Mouse (Mus musculus) MEL (cell line): ENCODE data around the gene Papss2. TPM values are rescaled to one million over a fixed set of nuclear protein-coding genes. Genes with fewer than 3 reads are reported as not detected.

ENCODE experiments used
- DNase-seq: peaks from one replicate; pipeline ENCODE4 v3.0.0; 2011; ENCODE audit warnings: low read depth, low spot score
- H3K27ac ChIP-seq: 2 replicates; pipeline ENCODE4 v1.5.1; 2012; ENCODE audit warnings: low read depth, mild to moderate bottlenecking, control low read depth, low read length, moderate library complexity; ENCODE audit not compliant: control insufficient read depth
- H3K27me3 ChIP-seq, 2 experiments: fragments of 150-350 bp in 1 of 2; sonication (generic) in 1 of 2; 2 replicates each; pipeline ENCODE4 v1.6.1; 2012; ENCODE audit warnings: low read length in 2 of 2, mild to moderate bottlenecking in 2 of 2, improper control_type of control experiment in 1 of 2, moderate library complexity in 1 of 2; ENCODE audit not compliant: insufficient read depth in 2 of 2, control insufficient read depth in 1 of 2
- H3K36me3 ChIP-seq, 2 experiments: 2 replicates each; pipeline ENCODE4 v1.6.1; 2012 to 2014; ENCODE audit warnings: low read length in 2 of 2, improper control_type of control experiment in 1 of 2, inconsistent platforms in 1 of 2, mild to moderate bottlenecking in 1 of 2; ENCODE audit not compliant: insufficient read depth in 2 of 2, control insufficient read depth in 1 of 2
- H3K4me1 ChIP-seq, 2 experiments: fragments of 150-350 bp in 1 of 2; sonication (generic) in 1 of 2; 2 replicates each; pipeline ENCODE4 v1.6.1; 2012; ENCODE audit warnings: low read length in 2 of 2, improper control_type of control experiment in 1 of 2, mild to moderate bottlenecking in 1 of 2; ENCODE audit not compliant: insufficient read depth in 2 of 2, control insufficient read depth in 1 of 2
- H3K4me3 ChIP-seq, 2 experiments: fragments of 150-350 bp in 1 of 2; sonication (generic) in 1 of 2; 2 replicates each; pipeline ENCODE4 v1.5.1; 2012; ENCODE audit warnings: low read depth in 2 of 2, low read length in 2 of 2, mild to moderate bottlenecking in 2 of 2, moderate library complexity in 2 of 2, control low read depth in 1 of 2, improper control_type of control experiment in 1 of 2; ENCODE audit not compliant: control insufficient read depth in 1 of 2, insufficient read depth in 1 of 2
- H3K79me2 ChIP-seq: 2 replicates; pipeline ENCODE4 v1.6.1; 2012; ENCODE audit warnings: mild to moderate bottlenecking, low read length, moderate library complexity; ENCODE audit not compliant: control insufficient read depth, poor library complexity, insufficient read depth
- H3K9ac ChIP-seq: 2 replicates; pipeline ENCODE4 v1.6.1; 2012; ENCODE audit warnings: low read depth, mild to moderate bottlenecking, control low read depth, low read length, moderate library complexity; ENCODE audit not compliant: control insufficient read depth, poor library complexity, severe bottlenecking
- H3K9me3 ChIP-seq: fragments of 150-350 bp; sonication (generic); replicated peaks from 2 replicates; pipeline ENCODE4 v1.6.1; 2012; ENCODE audit warnings: mild to moderate bottlenecking, low read length, improper control_type of control experiment, moderate library complexity; ENCODE audit not compliant: insufficient read depth
- BHLHE40 ChIP-seq: IDR thresholded peaks from 2 replicates; pipeline ENCODE4 v1.6.1; 2012; ENCODE audit warnings: low read depth, mild to moderate bottlenecking, inconsistent platforms, low read length, improper control_type of control experiment, borderline replicate concordance
- CHD1 ChIP-seq: IDR thresholded peaks from 2 replicates; pipeline ENCODE4 v1.6.1; 2012; ENCODE audit warnings: low read depth, mild to moderate bottlenecking, inconsistent platforms, low read length, improper control_type of control experiment
- CHD2 ChIP-seq: IDR thresholded peaks from 2 replicates; pipeline ENCODE4 v1.6.1; 2011; ENCODE audit warnings: low read length, improper control_type of control experiment
- CTCF ChIP-seq, 3 experiments: IDR thresholded peaks in 2 of 3; conservative IDR thresholded peaks in 1 of 3; 2 replicates each; pipeline ENCODE4 v1.5.1; 2011 to 2012; ENCODE audit warnings: low read length in 3 of 3, low read depth in 2 of 3, mild to moderate bottlenecking in 2 of 3, improper control_type of control experiment in 1 of 3, inconsistent platforms in 1 of 3, mixed read lengths in 1 of 3, moderate library complexity in 1 of 3; ENCODE audit not compliant: control insufficient read depth in 1 of 3, insufficient read depth in 1 of 3, poor library complexity in 1 of 3, severe bottlenecking in 1 of 3
- E2F4 ChIP-seq: IDR thresholded peaks from 2 replicates; pipeline ENCODE4 v1.6.1; 2011; ENCODE audit warnings: low read depth, low read length, improper control_type of control experiment, borderline replicate concordance
- GATA1 ChIP-seq: IDR thresholded peaks from 2 replicates; pipeline ENCODE4 v1.6.1; 2011; ENCODE audit warnings: low read depth, low read length, improper control_type of control experiment
- HCFC1 ChIP-seq: IDR thresholded peaks from 2 replicates; pipeline ENCODE4 v1.6.1; 2012; ENCODE audit warnings: low read depth, mild to moderate bottlenecking, inconsistent platforms, low read length, improper control_type of control experiment, moderate library complexity
- JUND ChIP-seq: IDR thresholded peaks from 2 replicates; pipeline ENCODE4 v1.6.1; 2011; ENCODE audit warnings: low read depth, mild to moderate bottlenecking, improper control_type of control experiment, low read length
- MAFK ChIP-seq: IDR thresholded peaks from 2 replicates; pipeline ENCODE4 v1.6.1; 2011; ENCODE audit warnings: low read depth, mild to moderate bottlenecking, low read length, improper control_type of control experiment, borderline replicate concordance
- MAX ChIP-seq: IDR thresholded peaks from 2 replicates; pipeline ENCODE4 v1.6.1; 2011; ENCODE audit warnings: low read length, improper control_type of control experiment
- MEF2A ChIP-seq: IDR thresholded peaks from 2 replicates; pipeline ENCODE4 v1.6.1; 2014; ENCODE audit warnings: low read depth, mild to moderate bottlenecking, inconsistent platforms, low read length, improper control_type of control experiment; ENCODE audit not compliant: poor library complexity, insufficient replicate concordance, severe bottlenecking; ENCODE audit errors: extremely low read depth
- MXI1 ChIP-seq: IDR thresholded peaks from 2 replicates; pipeline ENCODE4 v1.6.1; 2011; ENCODE audit warnings: mild to moderate bottlenecking, low read depth, low read length, improper control_type of control experiment
- NELFE ChIP-seq: IDR thresholded peaks from 2 replicates; pipeline ENCODE4 v1.6.1; 2011; ENCODE audit warnings: low read depth, low read length, improper control_type of control experiment
- POLR2A ChIP-seq, 2 experiments: IDR thresholded peaks; 2 replicates each; pipeline ENCODE4 v1.6.1; 2011 to 2012; ENCODE audit warnings: low read length in 2 of 2, mild to moderate bottlenecking in 2 of 2, control low read depth in 1 of 2, improper control_type of control experiment in 1 of 2, low read depth in 1 of 2, moderate library complexity in 1 of 2; ENCODE audit not compliant: control insufficient read depth in 1 of 2, insufficient read depth in 1 of 2, poor library complexity in 1 of 2
- POLR2AphosphoS5 ChIP-seq: IDR thresholded peaks from 2 replicates; pipeline ENCODE4 v1.6.1; 2012; ENCODE audit warnings: low read depth, borderline replicate concordance, mild to moderate bottlenecking, inconsistent platforms, low read length, moderate library complexity, mixed read lengths
- RCOR1 ChIP-seq: IDR thresholded peaks from 2 replicates; pipeline ENCODE4 v1.6.1; 2012; ENCODE audit warnings: low read depth, mild to moderate bottlenecking, inconsistent platforms, low read length, improper control_type of control experiment
- SIN3A ChIP-seq: IDR thresholded peaks from 2 replicates; pipeline ENCODE4 v1.6.1; 2012; ENCODE audit warnings: low read length, improper control_type of control experiment, inconsistent platforms
- TAL1 ChIP-seq: IDR thresholded peaks from 2 replicates; pipeline ENCODE4 v1.6.1; 2012; ENCODE audit warnings: mild to moderate bottlenecking, inconsistent platforms, low read length, moderate library complexity, mixed read lengths
- TCF12 ChIP-seq: IDR thresholded peaks from 2 replicates; pipeline ENCODE4 v1.6.1; 2014; ENCODE audit warnings: low read depth, mild to moderate bottlenecking, inconsistent platforms, low read length, improper control_type of control experiment, moderate library complexity
- polyA plus RNA-seq, 2 experiments: library from polyadenylated mRNA; stranded (reverse) in 1 of 2; unstranded in 1 of 2; fragments of >175 nt in 1 of 2; fragments of >200 nt in 1 of 2; gene quantifications; 2 replicates each; pipeline versions ENCODE4 v1.2.1 to v1.2.4; 2012; ENCODE audit warnings: low replicate concordance in 2 of 2, low read depth in 1 of 2; ENCODE audit not compliant: insufficient read length in 2 of 2, insufficient read depth in 1 of 2, missing spikeins in 1 of 2
- total RNA-seq: library from RNA; depleted of rRNA; stranded (reverse); fragments of 300-350 nt; gene quantifications from 2 replicates; pipeline ENCODE4 v1.2.3, GENCODE M21; 2012

Papss2 gene
- total and polyA plus RNA-seq, 3 experiments = 1.7 to 2.6 TPM; not detected in 1

DNA sequence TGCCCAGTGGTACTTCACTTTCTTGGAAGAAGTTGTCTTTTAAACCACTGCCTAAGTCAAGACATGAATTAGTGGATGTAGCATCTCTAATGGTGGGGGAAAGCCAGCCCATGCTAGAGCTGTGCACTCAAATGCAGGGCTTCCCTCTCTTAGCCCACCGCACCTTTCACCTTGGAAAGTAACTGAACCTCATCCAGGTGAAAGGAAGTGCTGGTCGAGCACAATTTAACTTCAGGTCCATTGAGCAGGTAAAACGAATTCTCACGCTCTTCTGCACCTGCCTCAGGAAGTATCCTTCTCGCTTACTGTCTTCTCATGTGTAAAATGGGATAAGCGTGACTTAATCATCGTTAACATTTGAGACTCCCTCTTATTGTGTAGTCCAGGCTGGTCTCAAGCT lies 3.4 kb downstream of the Papss2 start:
- H3K79me2 ChIP-seq = no peaks in the 10 kb centered on the region; the same call in 1 of the 2 replicates
- H3K9ac ChIP-seq = no peak overlapping the region
- H3K4me1 ChIP-seq = peaks cover 2 to 5% of the 10 kb centered on the region in 2 experiments
- H3K9me3 ChIP-seq = no peaks in the 10 kb centered on the region
- H3K27ac ChIP-seq = no peak overlapping the region
- H3K36me3 ChIP-seq = peaks cover 0 to 8% of the 10 kb centered on the region in 2 experiments; a peak in 2 of 4 replicates
- H3K4me3 ChIP-seq = no peak overlapping the region
- TF ChIP-seq BHLHE40 = no peak
- no peak for TF ChIP-seq NELFE
- TF ChIP-seq CTCF (IDR thresholded peaks at IDR 0.05 in 2 of 3, conservative IDR thresholded peaks at IDR 0.05 in 1 of 3; ENCODE audit: control insufficient read depth in 1 of 3, insufficient read depth in 1 of 3, low read depth in 2 of 3, low read length in 3 of 3, poor library complexity in 1 of 3, severe bottlenecking in 1 of 3) = no peak
- TF ChIP-seq POLR2AphosphoS5 = no peak
- no peak for TF ChIP-seq POLR2A (IDR thresholded peaks at IDR 0.05; ENCODE audit: control insufficient read depth in 1 of 2, insufficient read depth in 1 of 2, low read depth in 1 of 2, low read length in 2 of 2, poor library complexity in 1 of 2)
- no peaks in the 10 kb centered on the region for H3K27me3 ChIP-seq
- no peak for DNase-seq

DNA sequence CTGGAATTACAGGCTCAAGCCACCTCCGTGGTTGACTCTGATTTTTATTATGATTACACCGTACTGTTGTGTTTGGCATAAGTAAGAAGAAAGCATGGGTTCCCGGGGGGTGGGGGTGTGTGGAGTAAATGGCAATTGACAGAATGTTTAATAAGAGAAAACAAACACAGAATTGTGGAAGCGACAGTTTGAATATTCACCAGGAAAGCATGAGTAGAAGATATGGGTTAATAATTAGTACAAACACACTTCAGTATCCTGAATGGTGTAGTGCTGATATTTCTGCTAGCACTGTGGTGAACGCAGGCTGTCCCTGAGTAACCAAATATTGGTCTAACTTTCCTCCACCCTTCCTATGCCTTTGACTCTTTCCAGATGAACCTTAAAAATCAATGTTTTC lies 3.8 kb downstream of the Papss2 start:
- Histone ChIP-seq H3K27ac (no peak overlapping the region), H3K4me3 (no peak overlapping the region), H3K9me3 (no peaks in the 10 kb centered on the region), H3K79me2 (no peaks in the 10 kb centered on the region; the same call in 1 of the 2 replicates), H3K27me3 (no peaks in the 10 kb centered on the region), H3K4me1 (peaks cover 2 to 5% of the 10 kb centered on the region in 2 experiments; a peak in 3 of 4 replicates), H3K36me3 (peaks cover 0 to 6% of the 10 kb centered on the region in 2 experiments; a peak in 2 of 4 replicates), H3K9ac (no peak overlapping the region)
- DNase-seq = no peak
- TF ChIP-seq CHD1 (no peak), RCOR1 (no peak), E2F4 (no peak), TAL1 (no peak), GATA1 (no peak), MAX (no peak), MAFK (no peak), JUND (no peak), MEF2A (no peak), CTCF (IDR thresholded peaks at IDR 0.05 in 2 of 3, conservative IDR thresholded peaks at IDR 0.05 in 1 of 3; ENCODE audit: control insufficient read depth in 1 of 3, insufficient read depth in 1 of 3, low read depth in 2 of 3, low read length in 3 of 3, poor library complexity in 1 of 3, severe bottlenecking in 1 of 3) (no peak), MXI1 (no peak), TCF12 (no peak), SIN3A (no peak), HCFC1 (no peak), NELFE (no peak), POLR2AphosphoS5 (no peak), CHD2 (no peak)
